Mouse (Mus musculus) embryonic facial prominence, embryonic 15.5 days (tissue): ENCODE measurements at regions not wholly inside any gene's neighbourhood (a gene's known extent, or its start where the extent isn't known, plus 50 kb on each side); places are given as distances from the start of the nearest gene placed in this dataset.

ENCODE experiments used
- ATAC-seq: fragments of 200-750 bp; cut with Nextera tagmentation; 2 replicates; pipeline ENCODE4 v1.8.0; 2017; ENCODE audit warnings: low read depth, moderate TSS enrichment; ENCODE audit not compliant: insufficient number of reproducible peaks, low FRiP score, low TSS enrichment
- H3K27ac ChIP-seq: fragments of 300-500 bp; sonication (generic); replicated peaks from 2 replicates; pipeline ENCODE4 v1.5.1; 2015; ENCODE audit warnings: mild to moderate bottlenecking, inconsistent platforms
- H3K27me3 ChIP-seq: fragments of 300-500 bp; sonication (generic); 2 replicates; pipeline ENCODE4 v1.6.1; 2015; ENCODE audit warnings: inconsistent platforms
- H3K36me3 ChIP-seq: fragments of 300-500 bp; sonication (generic); 2 replicates; pipeline ENCODE4 v1.6.1; 2015; ENCODE audit warnings: mild to moderate bottlenecking, inconsistent platforms
- H3K4me1 ChIP-seq: fragments of 300-500 bp; sonication (generic); 2 replicates; pipeline ENCODE4 v1.6.1; 2015; ENCODE audit warnings: inconsistent platforms
- H3K4me2 ChIP-seq: fragments of 300-500 bp; sonication (generic); replicated peaks from 2 replicates; pipeline ENCODE4 v1.6.1; 2015; ENCODE audit warnings: mild to moderate bottlenecking, inconsistent platforms
- H3K4me3 ChIP-seq: fragments of 300-500 bp; sonication (generic); replicated peaks from 2 replicates; pipeline ENCODE4 v1.5.1; 2015; ENCODE audit warnings: mild to moderate bottlenecking, inconsistent platforms
- H3K9ac ChIP-seq: fragments of 300-500 bp; sonication (generic); 2 replicates; pipeline ENCODE4 v1.6.1; 2015; ENCODE audit warnings: inconsistent platforms
- H3K9me3 ChIP-seq: fragments of 300-500 bp; sonication (generic); replicated peaks from 2 replicates; pipeline ENCODE4 v1.6.1; 2016; ENCODE audit warnings: inconsistent platforms
- WGBS: fragments of 180-500 bp; shearing (Covaris S2); methylation state at CpG from one replicate; pipeline ENCODE4 v1.1.7; 2015; 5-methylcytosine and 5-hydroxymethylcytosine counted together

DNA sequence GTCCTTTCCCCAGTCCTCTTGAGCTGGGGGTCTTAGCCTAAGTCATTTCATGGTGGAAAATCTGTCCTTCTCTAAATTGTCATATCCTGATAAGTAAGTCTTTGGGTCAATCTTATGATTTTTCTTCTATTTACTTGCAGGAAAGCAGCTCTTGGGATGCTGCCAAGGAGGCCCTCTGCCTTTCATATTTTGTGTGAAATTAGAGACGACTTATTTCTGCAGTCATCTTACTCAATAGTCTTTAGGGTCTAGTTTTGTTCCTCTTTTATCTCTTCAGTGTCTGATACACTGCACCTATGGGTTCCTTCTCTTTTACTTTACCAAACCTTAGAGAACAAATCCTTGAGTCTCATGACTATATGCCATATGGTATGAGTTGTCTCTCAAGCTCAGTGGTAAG, 196.0 kb upstream of the Jun start:
- no peak overlapping the region for H3K4me2 ChIP-seq
- WGBS: 32% methylated on average over 1 of the region's 1 CpGs
- no peaks in the 10 kb centered on the region for H3K27me3 ChIP-seq
- no peaks in the 10 kb centered on the region for H3K9me3 ChIP-seq
- no peak for ATAC-seq
- no peaks in the 10 kb centered on the region for H3K36me3 ChIP-seq
- H3K4me3 ChIP-seq: no peak overlapping the region
- no peak overlapping the region for H3K27ac ChIP-seq
- H3K9ac ChIP-seq: no peak overlapping the region
- peaks cover 4% of the 10 kb centered on the region; the same call in 1 of the 2 replicates for H3K4me1 ChIP-seq

GRCm38 (mm10) chr4:95249031-95249430, 197.0 kb upstream of the Jun start:
- Histone ChIP-seq H3K9me3 (no peaks in the 10 kb centered on the region), H3K4me1 (peaks cover 4% of the 10 kb centered on the region; the same call in 1 of the 2 replicates), H3K4me2 (no peak overlapping the region), H3K27me3 (no peaks in the 10 kb centered on the region), H3K4me3 (no peak overlapping the region), H3K27ac (no peak overlapping the region), H3K9ac (no peak overlapping the region), H3K36me3 (no peaks in the 10 kb centered on the region)
- 89% methylated on average over 4 of the region's 4 CpGs for WGBS
- no peak for ATAC-seq

- Histone ChIP-seq H3K4me1 (peaks cover 4% of the 10 kb centered on the region; the same call in 1 of the 2 replicates), H3K4me3 (no peak overlapping the region), H3K36me3 (no peaks in the 10 kb centered on the region), H3K9me3 (no peaks in the 10 kb centered on the region), H3K27ac (no peak overlapping the region), H3K27me3 (no peaks in the 10 kb centered on the region), H3K9ac (no peak overlapping the region), H3K4me2 (no peak overlapping the region)
- WGBS: 36% methylated on average over 1 of the region's 1 CpGs
- no peak for ATAC-seq
These were observed 198.1 kb upstream of the Jun start for GRCm38 (mm10) chr4:95250083-95250482.

GRCm38 (mm10) chr4:95269766-95270165, 217.7 kb upstream of the Jun start:
- Histone ChIP-seq H3K4me3 (no peak overlapping the region), H3K9me3 (no peaks in the 10 kb centered on the region)
- no peak for ATAC-seq

GRCm38 (mm10) chr4:95270389-95270788, 218.4 kb upstream of the Jun start:
- Histone ChIP-seq H3K9ac (no peak overlapping the region), H3K36me3 (no peaks in the 10 kb centered on the region), H3K4me2 (no peak overlapping the region), H3K9me3 (no peaks in the 10 kb centered on the region), H3K27ac (no peak overlapping the region), H3K4me3 (no peak overlapping the region), H3K4me1 (no peaks in the 10 kb centered on the region), H3K27me3 (no peaks in the 10 kb centered on the region)
- 55% methylated on average over 1 of the region's 1 CpGs for WGBS
- no peak for ATAC-seq

More at GRCm38 (mm10) chr4:95269766-95270165, 217.7 kb upstream of the Jun start:
- H3K4me2 ChIP-seq: no peak overlapping the region
- no peak overlapping the region for H3K27ac ChIP-seq
- H3K9ac ChIP-seq: no peak overlapping the region
- H3K27me3 ChIP-seq: no peaks in the 10 kb centered on the region
- H3K4me1 ChIP-seq: no peaks in the 10 kb centered on the region
- H3K36me3 ChIP-seq: no peaks in the 10 kb centered on the region

DNA sequence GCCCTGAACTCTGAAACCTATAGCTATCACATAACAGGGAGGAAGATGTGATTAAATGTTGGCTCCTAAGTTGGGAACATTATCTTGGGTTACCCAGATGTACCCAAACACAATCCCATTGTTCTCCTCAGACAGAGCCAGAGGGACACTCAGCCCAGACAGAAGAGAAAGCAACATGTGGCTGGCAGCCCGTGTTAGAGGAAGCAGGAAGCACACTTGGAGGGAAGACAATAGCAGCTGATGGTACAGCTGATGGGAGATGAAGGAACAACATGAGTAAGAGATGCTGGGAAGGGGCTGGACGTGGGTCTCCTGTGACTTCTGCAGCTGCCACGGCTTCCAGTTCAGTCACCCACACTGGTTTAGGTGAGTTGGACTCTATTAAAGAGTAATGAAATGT, 224.2 kb upstream of the Jun start:
- Histone ChIP-seq H3K36me3 (no peaks in the 10 kb centered on the region), H3K4me3 (no peak overlapping the region), H3K9me3 (no peaks in the 10 kb centered on the region), H3K9ac (no peak overlapping the region), H3K27ac (no peak overlapping the region), H3K27me3 (no peaks in the 10 kb centered on the region), H3K4me2 (no peak overlapping the region), H3K4me1 (peaks cover 16% of the 10 kb centered on the region)
- 45% methylated on average over 3 of the region's 3 CpGs for WGBS
- no peak for ATAC-seq

GRCm38 (mm10) chr4:95277989-95278713, 226.1 kb upstream of the Jun start:
- H3K27ac ChIP-seq: peak overlapping the region; percentile 70
- no peak overlapping the region for H3K9ac ChIP-seq
- no peaks in the 10 kb centered on the region for H3K27me3 ChIP-seq
- H3K4me3 ChIP-seq: no peak overlapping the region
- H3K9me3 ChIP-seq: no peaks in the 10 kb centered on the region
- WGBS: 55% methylated on average over 11 of the region's 11 CpGs
- H3K4me2 ChIP-seq: peak overlapping the region; percentile 21; the same call in 1 of the 2 replicates
- 0 out of 2 replicates have a peak, but pooled peaks have one; percentile 11 for ATAC-seq
- H3K36me3 ChIP-seq: no peaks in the 10 kb centered on the region
- peaks cover 16% of the 10 kb centered on the region for H3K4me1 ChIP-seq

- ATAC-seq: 0 out of 2 replicates have a peak, but pooled peaks have one; percentile 39
- no peaks in the 10 kb centered on the region for H3K9me3 ChIP-seq
These were observed 226.7 kb upstream of the Jun start for GRCm38 (mm10) chr4:95278714-95279095.

DNA sequence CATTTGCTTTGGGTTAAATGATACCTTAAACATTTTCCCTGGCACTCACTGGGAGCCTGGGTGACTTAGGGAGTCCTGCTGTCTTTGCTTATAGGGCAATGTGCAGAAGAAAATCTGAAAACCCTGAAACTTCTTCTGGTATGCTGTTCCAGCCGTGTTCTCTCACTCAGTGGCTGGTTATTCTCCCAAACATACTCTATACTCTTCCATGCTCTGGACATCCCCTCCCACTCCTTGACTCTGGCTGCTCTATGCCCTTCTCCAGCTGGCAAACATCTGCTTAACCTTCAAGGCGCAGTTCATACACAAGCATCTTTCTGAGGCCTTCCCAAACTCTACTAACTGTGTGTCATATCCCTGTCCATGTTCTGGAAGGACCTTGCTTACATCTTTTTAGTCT, 227.2 kb upstream of the Jun start:
- H3K9ac ChIP-seq: no peak overlapping the region
- peaks cover 16% of the 10 kb centered on the region for H3K4me1 ChIP-seq
- 54% methylated on average over 2 of the region's 2 CpGs for WGBS
- no peaks in the 10 kb centered on the region for H3K27me3 ChIP-seq
- no peaks in the 10 kb centered on the region for H3K9me3 ChIP-seq
- H3K36me3 ChIP-seq: no peaks in the 10 kb centered on the region
- H3K27ac ChIP-seq: peak overlapping the region; percentile 70
- no peak overlapping the region for H3K4me3 ChIP-seq
- no peak overlapping the region for H3K4me2 ChIP-seq
- no peak for ATAC-seq

More at GRCm38 (mm10) chr4:95278714-95279095, 226.7 kb upstream of the Jun start:
- Histone ChIP-seq H3K4me3 (no peak overlapping the region), H3K36me3 (no peaks in the 10 kb centered on the region), H3K27ac (peak overlapping the region; percentile 70), H3K4me1 (peaks cover 16% of the 10 kb centered on the region), H3K27me3 (no peaks in the 10 kb centered on the region), H3K4me2 (peak overlapping the region; percentile 21; the same call in 1 of the 2 replicates), H3K9ac (no peak overlapping the region)
- 22% methylated on average over 13 of the region's 13 CpGs for WGBS

DNA sequence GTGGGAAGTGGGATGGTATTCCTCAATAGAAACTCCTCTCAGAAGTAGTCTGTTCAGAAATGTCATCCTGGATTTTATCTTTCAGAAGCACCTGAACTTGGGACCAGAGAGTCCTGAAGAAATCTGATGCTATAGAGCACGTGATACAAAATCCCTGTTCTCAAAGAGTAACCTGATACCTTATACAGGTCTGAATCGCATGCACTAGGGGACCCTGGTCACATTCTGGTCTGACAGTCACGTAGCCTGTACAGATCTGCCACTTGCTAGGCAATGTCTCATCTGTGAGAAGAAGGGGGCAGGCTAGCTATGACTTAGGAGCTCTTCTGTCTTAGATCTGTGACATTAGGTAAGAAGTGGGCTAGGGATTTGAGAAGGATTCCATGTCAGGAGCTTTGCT, 230.1 kb upstream of the Jun start:
- Histone ChIP-seq H3K4me2 (no peak overlapping the region), H3K4me3 (no peak overlapping the region), H3K27me3 (no peaks in the 10 kb centered on the region), H3K9me3 (no peaks in the 10 kb centered on the region), H3K9ac (no peak overlapping the region), H3K36me3 (no peaks in the 10 kb centered on the region), H3K4me1 (peaks cover 16% of the 10 kb centered on the region), H3K27ac (no peak overlapping the region)
- WGBS: 28% methylated on average over 3 of the region's 3 CpGs
- ATAC-seq: no peak

DNA sequence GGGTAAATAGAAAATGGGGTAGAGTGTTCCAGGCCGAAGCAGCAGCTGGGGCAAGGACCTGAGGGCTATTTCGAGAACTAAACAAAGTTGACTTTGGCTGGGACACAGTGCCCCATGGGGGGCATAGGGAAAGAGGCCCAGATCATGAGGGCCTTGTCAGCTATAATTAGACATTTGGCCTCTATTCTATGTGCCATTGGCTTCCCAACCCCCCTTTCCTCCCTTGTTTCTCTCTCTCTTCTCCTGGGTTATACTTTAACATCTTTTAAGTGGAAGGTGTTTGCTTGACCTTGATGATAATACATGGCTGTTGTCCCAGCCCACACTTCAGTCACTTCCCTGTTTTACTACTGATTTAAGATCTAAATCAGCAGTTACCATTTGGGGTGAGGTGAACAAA, 231.8 kb upstream of the Jun start:
- 78% methylated on average over 2 of the region's 2 CpGs for WGBS
- Histone ChIP-seq H3K4me1 (peaks cover 6% of the 10 kb centered on the region; the same call in 1 of the 2 replicates), H3K4me2 (no peak overlapping the region), H3K9me3 (no peaks in the 10 kb centered on the region), H3K27ac (no peak overlapping the region), H3K9ac (no peak overlapping the region), H3K27me3 (no peaks in the 10 kb centered on the region), H3K4me3 (no peak overlapping the region), H3K36me3 (no peaks in the 10 kb centered on the region)
- ATAC-seq: no peak

GRCm38 (mm10) chr4:95284192-95284591, 232.2 kb upstream of the Jun start:
- peaks cover 6% of the 10 kb centered on the region; the same call in 1 of the 2 replicates for H3K4me1 ChIP-seq
- no peaks in the 10 kb centered on the region for H3K27me3 ChIP-seq
- no peak overlapping the region for H3K4me2 ChIP-seq
- H3K9ac ChIP-seq: no peak overlapping the region
- no peak for ATAC-seq
- H3K36me3 ChIP-seq: no peaks in the 10 kb centered on the region
- H3K9me3 ChIP-seq: no peaks in the 10 kb centered on the region
- H3K4me3 ChIP-seq: no peak overlapping the region
- 93% methylated on average over 2 of the region's 2 CpGs for WGBS
- H3K27ac ChIP-seq: no peak overlapping the region
